Mouse (Mus musculus) ZHBTc4 (cell line): ENCODE results near the gene Ets1.

ENCODE experiments used
- DNase-seq: peaks from one replicate; pipeline ENCODE4 v3.0.0-alpha.2; 2011; ENCODE audit warnings: low read depth, low spot score

Ets1 gene

DNA sequence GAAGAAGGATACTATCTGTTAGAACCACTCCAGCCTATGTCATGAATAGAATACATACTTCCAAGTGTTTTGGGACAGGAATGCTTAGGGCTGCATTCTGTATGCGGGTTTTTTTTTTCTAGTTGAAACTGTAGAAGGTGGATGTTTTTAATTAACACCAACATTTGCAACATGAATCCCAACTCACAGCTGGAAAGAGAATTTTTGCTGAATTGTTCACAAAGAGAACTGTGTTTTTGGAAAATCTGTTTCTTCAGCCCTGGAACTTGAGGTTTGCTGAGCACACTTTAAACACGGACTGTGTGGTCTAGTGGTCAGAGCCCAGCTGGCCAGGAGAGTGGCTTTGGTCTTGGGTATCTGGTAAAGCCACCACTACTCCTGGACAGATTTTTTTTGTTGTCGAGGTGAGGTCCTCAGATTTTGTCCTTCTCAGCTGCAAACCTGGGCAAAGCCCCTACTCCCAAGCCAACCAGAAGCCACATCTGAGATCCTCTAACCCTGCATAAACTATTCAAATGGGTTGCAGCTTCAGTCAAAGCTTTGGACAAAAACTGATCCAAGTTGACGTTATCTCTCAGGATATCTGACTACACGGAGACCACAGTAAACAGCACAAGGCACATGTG, 122.4 kb downstream of the Ets1 start:
- DNase-seq, result no peak

DNA sequence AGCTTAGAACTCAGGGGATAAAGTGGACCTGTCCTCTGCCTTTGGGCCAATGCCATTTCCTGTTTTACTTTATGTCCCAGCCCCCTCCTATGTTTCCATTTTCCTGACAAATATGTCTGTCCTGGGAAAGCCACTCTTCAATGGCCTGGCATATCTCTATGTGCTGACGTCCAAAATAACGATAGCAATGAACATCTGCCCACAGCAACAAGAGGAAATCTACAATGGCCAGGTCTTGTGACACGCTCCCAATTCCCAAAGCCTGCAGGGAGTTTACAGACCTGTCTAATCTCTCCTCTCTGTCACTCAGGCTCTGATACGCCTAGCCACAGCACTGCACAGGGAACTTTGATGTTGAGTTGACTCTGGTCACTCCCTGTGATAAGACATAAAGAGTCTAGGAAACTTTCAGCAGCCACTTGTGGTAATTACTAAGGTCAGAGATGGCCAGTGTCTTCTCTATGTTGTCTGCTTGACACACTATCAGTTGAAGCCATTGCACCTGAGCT, 124.7 kb downstream of the Ets1 start:
- DNase-seq, result no peak

DNA sequence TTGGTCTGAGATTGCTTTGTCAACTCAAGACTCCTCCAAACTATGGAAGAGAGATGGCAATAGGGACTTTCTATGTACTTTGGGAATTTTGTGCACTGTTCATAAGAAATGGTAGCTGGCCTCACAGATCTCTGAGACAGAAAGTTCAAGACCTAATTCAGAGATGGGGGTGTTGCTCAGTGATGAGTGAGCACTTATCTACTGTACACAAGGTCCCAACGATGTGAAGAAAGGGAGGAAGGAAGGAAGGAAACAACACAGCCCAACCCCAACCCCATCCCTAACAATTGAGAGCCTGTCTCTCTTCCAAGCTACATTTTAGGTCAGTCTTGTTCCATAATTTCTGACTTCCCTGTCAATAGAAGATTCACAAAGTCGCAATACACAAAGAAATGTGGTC, 125.3 kb downstream of the Ets1 start:
- no peak for DNase-seq

DNA sequence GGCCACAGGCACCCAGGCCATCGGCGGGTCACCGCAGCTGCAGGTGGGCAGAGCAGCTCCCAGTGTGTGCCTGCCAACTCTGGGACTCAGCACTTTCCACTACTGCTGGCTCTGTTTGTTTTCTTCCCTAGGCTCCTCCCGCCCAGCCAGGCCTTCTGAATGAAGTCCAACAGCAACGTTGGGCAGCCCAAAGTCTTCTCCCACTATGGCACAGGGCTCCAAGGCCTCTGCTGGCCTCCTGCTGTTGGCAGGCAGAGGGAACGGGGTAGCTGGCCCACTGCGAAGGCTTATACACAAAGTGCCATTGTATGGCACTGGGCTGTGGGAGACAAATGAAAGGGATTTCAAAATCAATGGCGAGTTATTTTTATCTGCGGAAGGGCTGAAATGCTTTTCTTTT, 128.4 kb downstream of the Ets1 start:
- no peak for DNase-seq

DNA sequence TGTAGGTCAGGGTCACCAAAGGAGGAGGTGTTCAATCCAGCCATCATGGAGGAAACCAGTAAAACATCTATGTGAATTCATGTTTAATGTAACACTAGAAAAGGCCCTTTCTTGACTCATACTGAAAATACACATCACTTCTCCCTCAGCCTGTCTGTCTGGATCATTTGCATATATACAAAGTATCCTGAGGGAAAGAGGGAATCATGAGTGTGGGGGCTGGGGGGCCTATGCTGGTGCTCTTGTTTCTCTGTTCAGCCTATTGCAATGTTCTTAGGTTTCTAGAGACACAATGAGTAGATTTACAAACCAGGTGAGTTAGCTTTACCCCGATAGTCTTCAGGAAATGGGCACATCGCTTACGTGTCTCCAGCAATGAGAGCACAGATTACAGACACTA, 129.1 kb downstream of the Ets1 start:
- DNase-seq, result no peak

DNA sequence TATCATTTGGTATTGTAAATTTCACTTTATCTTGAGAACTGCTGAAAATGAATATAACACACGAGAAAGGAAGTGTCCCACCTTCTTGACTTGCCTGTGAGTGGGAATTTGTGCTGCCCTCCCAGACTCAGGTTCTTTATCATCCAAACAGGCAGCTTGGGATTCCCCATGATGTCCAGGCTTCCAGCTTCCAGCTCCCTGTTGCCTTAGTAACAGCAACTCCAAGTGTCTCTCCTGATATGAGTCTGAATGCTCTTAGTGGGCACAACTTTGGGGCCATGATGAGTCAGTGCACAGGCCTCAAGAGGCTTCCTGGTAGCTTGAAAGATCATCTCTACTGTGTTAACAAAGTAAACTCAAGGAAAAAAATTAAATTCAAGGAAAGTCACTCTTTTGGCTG, 142.8 kb downstream of the Ets1 start:
- no peak for DNase-seq

DNA sequence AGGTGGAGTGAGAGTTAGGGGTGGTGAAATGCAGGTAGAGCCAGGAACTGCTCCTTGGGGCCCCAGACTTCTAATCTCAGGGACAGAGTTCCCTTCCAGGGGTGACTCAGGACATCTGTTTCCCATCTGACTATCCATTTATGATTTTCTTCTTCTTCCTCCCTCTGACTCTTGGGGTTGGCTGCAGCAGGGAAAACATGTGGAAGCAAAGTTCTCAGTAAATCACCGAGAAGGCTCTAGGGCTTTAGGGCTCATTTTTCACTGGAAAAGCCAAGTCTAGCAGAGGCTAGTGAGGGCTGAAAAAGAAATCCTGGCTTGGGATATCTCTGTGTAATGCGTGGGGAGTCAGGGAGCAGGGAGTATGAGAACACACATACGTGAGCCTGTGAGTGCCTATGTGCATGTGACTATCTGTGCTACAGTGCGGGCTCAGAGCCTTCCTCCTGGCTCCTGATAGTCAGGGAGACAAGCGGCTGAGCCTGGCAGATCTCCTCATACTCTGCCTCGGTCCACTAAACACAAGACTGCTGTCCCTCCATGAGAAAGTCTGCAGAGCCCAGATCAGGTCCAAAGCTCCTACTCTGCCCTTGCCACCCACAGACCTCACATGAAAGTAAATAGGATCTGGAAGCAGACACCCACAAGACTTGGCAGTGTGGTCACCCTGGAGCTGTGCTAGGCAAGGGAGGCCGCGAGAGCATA, 146.5 kb downstream of the Ets1 start:
- DNase-seq, result no peak

DNA sequence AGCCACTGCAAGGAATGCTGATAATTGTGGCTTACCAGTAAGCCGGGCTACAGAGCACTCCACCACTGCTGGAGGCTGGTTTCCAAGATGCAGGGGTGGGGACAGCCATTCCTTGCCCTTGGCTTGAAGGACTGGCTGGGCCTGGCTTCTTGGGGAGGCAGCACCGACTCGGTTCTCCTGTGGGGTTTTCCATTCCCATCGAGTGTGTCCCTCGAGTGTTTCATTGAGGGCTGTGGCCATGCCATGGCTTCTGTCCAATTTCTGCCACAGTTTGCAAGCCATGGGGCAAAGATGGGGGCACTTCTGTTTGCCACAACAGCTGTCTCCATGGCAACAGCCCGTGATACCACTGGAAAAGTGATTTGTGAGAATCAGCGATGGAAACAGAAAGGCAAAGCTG, 151.1 kb downstream of the Ets1 start:
- no peak for DNase-seq

DNA sequence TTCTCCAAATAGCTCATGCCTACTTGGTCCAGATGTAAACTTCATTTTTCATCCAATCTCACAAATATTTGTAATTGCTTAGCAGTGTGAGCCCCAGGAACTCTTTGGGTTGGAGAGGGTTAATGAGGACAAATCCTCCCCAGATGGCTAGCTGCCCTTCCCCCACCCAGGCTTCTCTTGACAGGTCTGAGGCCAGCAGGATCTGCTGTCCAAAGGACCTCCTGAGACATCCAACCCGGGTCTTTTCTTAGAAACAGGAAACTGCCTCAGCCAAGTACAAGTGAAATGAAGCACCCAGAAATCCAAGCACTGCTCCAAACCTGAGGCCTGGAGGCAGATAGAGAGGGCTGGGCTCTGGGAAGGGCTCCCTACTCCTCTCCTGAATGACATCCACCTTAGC, 151.6 kb downstream of the Ets1 start:
- no peak for DNase-seq

DNA sequence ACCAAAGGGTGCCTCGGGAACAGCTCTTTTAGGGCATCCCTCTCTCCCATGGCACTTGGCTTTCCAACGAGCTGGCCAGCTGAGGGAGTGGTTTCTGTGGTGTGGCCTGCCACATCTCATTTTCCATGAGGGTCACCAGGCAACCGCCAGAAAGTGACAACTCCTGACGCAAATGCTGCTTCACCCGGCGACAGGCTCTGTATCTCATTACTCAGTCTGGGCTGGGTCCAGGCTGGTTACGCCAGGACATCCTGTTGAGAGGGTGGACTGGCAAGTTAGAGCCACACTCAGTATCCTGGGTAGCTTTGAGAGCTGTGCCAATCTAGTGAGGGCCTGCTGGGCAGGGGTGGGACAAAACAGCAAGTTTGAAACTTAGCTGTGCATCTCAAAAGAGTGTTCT, 153.3 kb downstream of the Ets1 start:
- DNase-seq, result no peak

DNA sequence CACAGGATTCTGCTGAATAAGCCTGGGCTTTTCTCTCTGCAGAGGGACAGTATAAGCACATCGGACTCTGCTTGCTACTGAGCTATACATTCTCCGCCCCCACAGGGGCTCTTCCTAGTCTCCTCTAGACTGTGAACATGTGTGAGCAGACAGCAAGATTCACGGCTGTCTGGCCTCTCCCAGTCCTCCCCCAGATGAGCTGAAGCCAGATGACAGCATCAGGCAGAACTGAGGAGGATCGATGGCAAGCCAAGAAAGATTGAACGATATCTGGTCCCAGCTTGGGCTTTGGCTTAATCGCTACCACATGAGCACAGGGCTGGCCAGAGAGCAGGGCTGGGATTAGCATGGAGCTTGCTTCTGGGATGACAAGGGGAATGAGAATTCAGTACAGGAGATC, 155.7 kb downstream of the Ets1 start:
- no peak for DNase-seq

DNA sequence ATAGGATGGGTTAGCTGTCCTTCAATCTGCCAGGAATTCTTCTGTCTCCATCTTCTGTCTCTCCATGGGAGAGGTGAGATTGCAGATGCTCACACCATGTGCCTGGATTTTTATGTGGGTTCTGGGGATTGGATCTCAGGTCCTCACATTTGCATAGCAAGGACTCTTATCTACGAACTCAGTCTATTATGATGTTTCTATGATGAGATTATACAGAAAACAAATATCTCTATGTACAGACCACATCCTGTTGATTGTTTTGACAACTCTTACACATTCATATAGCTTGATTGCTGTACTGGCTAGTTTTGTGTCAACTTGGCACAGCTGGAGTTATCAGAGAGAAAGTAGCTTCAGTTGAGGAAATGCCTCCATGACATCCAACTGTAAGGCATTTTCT, 162.2 kb downstream of the Ets1 start:
- DNase-seq, result no peak

DNA sequence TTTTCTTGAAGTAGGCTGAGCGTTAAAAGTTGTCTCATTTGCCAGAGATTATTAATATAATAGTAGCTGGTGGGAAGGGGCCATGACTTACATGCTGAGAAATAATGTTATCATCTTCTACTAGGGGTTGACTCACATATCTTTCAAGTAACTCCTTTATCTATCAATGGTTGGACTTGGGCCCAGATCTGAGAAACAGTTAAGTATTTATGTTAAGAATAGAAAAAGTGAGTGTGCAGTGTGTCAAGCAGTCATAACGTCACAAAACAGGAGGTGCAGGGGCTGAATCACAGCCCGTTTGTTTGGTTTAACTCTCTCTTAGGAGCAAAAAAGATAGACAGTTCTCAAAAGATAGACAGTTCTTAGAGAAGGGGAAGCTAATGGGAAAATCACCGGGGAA, 170.1 kb downstream of the Ets1 start:
- DNase-seq, result no peak
